Mouse (Mus musculus): ENCODE measurements around the gene Mrpl54.
"Not testable (repeated sequence)": the region's sequence is repeated elsewhere in the genome, so short reads cannot be mapped to it uniquely, and the experiment has no call there.

Mrpl54 gene

DNA sequence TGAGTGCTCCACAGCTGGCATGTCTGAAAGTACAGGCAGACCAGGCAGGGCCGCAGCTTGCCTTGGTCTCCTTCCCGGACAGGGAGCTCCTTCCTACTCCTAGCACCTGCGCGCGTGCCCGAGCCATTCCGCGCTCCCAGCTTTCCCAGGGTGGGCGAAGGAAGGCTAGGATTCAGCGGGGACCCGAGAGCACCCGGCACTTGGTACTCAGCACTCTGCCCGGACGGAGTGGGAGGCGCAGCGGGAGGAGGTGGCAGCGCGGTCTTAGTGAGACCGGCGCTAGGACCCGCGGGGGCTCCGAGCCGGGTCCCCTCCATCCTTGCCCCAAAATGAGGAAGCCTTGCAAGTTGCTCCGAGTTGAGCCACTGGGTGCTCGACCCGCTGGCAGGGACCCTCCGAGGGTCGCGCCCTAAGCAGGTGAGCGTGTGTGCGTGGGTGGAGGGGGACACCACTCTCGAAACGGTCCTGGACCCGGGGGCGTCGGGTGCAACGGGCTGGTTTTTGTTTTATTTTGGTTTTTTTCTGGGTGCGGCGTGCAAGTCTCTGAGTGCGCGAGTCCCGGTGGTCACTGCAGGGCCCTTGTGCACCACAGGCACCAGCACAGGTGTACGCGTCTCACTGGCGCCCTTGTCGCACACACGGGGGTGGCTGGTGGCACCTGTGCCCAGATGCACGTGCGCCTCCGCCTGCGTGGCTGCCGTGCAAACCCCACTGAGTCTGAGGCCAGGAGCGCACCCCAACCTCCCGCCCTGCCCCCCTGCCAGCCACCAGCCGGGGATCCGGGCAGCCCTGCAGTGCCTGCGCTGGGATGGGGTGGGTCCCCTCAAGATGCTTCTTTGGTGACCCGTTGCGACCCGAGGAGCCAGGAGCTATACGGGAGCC is 9.3 kb downstream of the Mrpl54 start:
- peak; percentile 53 to 65 for DNase-seq

DNA sequence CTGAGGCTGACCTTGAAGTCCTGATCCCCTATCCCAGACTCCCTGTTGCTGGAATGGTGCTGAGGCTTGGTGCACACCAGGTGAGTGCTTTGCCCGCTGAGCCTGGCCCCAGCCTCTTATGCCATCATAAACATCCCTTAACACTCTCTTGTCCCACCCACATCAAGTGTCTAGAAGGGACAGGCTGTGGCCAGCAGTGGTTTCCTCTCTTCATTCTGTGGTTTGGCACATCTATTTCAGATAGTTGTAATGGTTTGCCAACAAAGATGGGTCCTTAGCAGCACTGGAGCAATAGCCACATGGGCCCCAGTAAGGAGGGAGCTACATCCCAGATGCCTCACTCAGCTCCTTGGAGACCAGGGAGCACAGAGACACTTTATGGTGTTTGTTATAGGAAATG is 11.8 kb downstream of the Mrpl54 start:
- DNase-seq: no peak

- DNase-seq: peak; percentile 68 to 73
Observed at GRCm38 (mm10) chr10:81252424-81253419, 14.0 kb downstream of the Mrpl54 start, which contains the start of gene Matk. Gene Matk (plus strand): TSS chr10:81252935.

DNA sequence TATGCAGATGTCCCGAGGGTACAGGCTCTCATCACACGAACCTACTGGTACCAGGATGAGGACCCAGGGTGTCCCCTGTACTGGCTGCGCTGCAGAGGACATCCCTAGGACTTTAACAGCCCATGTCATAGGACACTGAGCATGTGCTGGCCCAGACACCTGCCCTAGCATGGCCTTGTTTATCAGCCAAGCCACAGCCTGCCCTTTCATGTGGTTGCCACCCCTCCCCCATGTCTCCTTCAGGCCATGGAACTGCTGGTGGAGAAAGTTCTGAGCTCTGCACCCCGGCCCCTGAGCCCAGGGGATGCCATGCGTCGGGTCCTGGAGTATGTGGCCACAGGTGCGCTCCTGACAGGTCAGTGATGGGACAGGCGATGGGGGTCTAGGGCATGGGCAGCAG is 17.3 kb downstream of the Mrpl54 start:
- DNase-seq: no peak

- DNase-seq: no peak
Observed at GRCm38 (mm10) chr10:81247804-81248203, 18.9 kb downstream of the Mrpl54 start.

- DNase-seq: no peak
Observed at GRCm38 (mm10) chr10:81245166-81245565, 21.6 kb downstream of the Mrpl54 start.

DNA sequence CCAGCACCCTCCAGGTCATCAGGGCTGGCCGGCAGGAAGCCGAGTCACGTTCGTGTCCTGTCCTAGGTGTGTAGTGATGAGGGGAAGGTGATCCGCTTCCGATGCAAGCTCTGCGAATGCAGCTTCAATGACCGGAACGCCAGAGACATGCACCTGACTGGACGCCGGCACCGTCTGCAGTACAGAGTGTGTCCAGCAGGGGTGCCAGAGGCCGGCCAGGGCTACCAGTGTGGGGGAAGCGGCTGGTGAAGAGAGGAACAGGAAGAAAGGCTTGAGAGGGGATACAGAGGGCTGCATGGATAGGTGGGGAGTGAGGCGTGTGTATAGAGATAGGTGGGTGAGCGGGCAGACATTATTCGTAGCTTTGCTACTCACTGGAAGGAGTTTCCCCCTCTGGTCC is 22.1 kb downstream of the Mrpl54 start:
- DNase-seq: peak; percentile 83 to 90

DNA sequence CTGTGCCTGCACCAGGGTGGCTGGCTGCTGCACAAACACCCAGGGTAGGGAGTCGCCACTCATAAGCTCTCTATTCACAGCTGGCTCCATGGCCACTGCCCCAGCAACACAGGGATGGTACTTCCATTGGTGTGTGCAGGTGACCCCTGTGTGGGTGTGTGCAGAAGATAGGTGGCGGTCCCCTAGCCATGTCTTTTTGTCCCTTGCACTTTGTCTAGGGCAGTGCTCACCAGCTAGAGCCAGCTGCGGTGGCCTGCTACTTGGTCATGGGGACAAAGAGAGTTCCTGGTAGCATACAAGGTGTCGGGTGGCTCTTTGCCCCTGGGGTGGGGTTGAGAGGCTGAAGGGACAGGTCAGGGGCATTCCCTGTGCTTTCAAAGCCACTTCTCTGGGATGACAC is 22.6 kb downstream of the Mrpl54 start:
- no peak for DNase-seq

DNA sequence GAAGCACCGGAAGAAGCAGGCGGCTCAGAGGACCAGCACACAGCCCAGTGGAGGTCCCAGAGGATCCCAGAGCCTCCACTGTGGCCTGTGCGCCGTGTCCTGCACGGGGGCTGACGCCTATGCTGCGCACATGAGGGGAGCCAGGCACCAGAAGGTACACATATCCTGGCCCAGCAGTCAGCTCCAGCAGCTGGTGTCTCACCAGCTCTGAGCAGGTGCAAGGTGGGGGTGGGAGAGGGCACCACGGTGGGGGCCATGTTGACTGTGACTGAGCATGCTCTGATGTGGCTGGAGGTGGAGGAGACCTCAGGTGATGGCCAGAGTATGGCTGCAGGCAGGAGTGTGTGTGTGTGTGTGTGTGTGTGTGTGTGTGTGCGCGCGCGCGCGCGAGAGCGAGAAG is 24.7 kb downstream of the Mrpl54 start:
- DNase-seq: no peak

- DNase-seq: peak in 1 of 2 experiments; percentile 68
Observed at GRCm38 (mm10) chr10:81240876-81241275, 25.9 kb downstream of the Mrpl54 start.

DNA sequence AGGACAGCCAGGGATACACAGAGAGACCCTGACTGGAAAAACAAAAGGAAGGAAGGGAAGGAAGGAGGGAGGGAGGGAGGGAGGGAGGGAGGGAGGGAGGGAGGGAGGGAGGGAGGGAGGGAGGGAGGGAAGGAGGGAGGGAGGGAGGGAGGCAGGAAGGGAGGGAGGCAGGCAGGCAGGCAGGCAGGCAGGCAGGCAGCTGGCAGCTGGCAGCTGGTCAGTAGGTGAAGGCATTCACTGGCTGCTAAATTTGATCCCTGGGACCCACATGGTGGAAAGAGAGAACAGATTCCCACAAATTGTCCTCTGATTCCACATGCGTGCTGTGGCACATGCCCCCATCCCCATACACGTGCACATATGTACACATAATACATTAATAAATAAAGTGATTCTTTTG is 28.1 kb downstream of the Mrpl54 start:
- no peak for DNase-seq

DNA sequence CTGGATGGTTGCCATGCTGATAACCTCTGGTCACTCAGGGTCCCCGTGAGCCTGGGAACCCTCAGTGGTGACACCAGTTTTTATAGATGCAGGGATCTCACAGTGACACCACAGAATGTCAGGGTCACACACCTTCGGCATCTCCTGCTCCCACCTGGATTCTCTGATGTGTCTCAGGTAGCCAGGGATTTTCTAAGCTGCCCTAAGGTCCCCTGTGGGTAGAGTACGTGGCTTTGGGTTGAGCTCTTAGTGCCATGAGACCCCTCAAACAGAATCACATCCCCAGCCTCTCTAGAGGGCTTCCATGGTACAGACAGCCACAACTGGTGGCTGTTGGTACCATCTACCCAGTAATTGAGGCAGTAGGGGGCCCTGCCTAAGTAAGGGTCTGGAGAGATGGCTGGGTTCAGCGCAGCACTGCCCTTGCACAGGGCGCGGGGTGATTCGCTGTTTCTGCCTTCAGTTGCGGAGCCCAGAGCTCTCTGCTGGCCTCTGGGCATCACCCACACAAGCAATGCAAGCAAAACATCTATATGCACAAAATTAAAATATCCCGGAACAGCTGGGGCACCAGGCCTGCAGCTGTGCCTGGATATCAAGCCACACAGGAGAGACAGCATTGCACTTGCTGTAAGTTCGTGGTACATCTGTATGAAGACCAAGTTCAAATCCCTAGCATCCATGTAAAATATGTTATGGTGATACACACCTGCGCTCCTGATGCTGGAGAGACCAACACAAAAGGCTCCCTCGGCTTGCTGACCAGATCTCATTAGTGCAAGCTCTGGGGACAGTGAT is 30.1 kb downstream of the Mrpl54 start:
- DNase-seq: no peak

- no peak for DNase-seq
Observed at GRCm38 (mm10) chr10:81234206-81234605, 32.5 kb downstream of the Mrpl54 start.

DNA sequence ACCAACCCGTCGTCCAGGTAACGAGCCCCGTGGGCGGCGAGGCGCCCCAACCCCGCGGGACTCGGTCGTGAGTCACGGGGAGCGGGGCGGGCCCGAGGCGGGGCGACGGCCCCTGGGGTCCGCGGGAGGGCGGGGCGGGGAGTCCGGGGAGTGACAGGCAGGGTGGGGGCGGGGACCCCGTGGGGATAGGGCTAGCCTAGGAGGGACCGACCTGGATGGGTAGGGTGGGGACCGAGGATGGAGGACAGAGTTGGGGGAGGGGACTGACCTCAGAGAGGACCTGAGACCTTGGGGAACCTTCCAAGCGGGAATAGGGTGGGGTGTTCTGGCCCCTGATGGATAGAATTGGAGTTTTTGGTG is 33.5 kb downstream of the Mrpl54 start:
- DNase-seq: no peak

GRCm38 (mm10) chr10:81232580-81233225 is 34.0 kb downstream of the Mrpl54 start, which contains the start of gene Zfr2:
Gene Zfr2 (plus strand): TSS chr10:81233155.
- DNase-seq: peak; percentile 96 to 97

DNA sequence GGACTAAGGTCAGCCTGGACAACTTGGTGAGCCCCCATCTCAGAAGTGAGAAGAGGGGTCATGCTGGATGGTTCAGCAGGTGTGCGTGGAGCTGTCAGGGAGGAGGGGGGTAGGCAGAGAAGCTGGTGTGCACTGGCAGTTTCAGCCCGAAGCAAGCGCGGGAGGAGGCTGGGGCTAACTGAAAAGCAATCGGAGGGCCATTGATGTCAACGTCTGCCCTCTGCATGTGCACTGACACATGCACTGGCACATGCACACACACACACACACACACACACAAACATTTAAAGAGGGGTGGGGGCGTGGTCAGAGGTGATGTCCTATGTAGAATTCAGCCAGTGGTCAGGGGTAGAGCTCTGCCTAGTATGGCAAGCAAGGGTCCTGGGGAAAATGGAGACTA is 35.3 kb downstream of the Mrpl54 start:
- DNase-seq: peak in 1 of 2 experiments; percentile 31

DNA sequence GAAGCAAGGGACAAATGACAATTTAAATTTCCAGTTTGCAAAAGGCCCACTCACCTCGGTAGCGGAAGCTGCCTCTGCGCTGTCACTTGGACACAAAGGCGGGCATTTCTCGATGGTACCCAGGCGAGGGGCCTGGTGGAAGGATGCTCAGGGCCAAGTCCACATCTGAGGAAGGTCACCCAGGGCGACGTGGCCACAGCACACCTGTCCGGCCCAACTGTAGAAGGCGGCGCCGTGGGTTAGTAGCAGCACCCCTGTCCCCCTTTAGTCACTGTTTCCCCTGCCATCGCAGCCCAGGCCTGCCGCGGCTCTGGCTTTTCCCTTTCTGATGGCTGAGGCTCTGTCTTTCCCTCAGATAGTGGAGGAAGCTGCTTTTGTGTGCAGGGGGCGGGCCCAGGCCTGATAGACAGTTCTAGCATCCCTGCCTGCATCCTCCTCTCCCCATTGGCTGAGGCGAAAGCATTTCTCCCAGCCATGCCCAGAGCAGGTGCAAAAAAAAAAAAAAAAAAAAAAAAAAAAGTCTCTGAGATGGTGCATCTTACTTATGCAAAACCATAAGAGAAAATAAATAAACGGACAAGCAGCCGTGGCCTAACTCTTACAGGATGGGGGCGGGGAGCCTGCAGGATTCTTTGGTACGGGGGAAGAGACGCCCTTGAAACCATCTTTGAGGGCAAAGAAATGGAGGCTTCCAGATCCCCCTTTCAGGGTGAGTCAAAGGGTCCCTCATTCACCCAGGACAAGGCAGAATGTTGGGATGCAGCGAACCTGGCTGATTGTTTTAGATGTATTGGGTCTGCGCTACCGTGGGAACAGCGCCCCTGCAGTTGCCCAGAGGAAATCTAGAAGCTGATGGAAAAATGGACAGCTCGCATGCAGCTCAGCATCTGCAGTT is 36.0 kb downstream of the Mrpl54 start, which contains the start of gene Atcay:
Atcay (minus strand) TSS at position 396 of the 895 bp plus-strand sequence.
- peak; percentile 85 to 92 for DNase-seq

DNA sequence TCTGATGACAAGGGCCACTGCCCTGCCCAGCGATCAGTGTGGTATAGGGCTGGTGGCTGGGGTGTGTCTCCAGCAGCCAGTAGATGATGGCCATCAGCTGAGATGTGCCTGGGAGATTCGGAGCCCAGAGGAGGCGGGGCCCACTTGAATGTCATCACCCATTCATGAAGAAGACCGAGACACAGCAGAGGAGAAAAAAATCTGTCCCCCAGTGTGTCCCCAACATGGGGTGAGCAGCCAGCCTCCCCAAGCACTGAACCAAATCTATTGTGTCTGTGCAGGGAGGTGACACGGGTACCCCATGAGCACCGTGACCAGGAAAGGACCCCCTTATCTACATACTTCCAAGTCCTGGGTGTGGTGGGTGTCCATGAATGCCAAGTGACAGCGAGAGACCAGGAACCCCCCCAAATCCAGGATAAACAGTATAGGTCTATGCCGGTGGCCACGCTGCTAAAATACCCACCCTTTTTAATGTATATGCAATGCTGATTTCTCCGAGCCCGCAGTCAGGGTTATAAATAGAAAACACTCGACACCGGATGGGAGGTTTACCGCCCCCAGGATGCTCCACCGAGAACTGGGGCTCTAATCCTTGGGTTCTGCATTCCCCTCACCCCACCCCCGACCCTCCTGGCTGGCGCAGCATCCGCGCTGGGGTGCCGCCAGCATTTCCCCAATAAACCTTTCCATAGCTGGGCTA is 36.8 kb downstream of the Mrpl54 start:
- DNase-seq: peak; percentile 51 to 66

DNA sequence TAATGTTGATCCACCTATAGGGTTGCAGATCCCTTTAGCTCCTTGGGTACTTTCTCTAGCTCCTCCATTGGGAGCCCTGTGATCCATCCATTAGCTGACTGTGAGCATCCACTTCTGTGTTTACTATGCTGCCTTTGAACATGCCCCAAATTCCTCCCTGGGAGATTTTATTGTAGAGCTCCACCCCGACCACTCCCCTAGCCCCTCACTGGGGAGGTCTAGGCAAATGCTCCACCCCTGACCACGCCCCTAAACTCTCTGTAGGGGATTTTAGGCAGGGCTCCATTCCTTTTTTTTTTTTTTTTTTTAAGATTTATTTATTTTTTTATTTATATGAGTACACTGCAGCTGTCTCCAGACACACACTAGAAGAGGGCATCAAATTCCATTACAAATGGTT is 43.0 kb downstream of the Mrpl54 start:
- DNase-seq: not testable (repeated sequence)

DNA sequence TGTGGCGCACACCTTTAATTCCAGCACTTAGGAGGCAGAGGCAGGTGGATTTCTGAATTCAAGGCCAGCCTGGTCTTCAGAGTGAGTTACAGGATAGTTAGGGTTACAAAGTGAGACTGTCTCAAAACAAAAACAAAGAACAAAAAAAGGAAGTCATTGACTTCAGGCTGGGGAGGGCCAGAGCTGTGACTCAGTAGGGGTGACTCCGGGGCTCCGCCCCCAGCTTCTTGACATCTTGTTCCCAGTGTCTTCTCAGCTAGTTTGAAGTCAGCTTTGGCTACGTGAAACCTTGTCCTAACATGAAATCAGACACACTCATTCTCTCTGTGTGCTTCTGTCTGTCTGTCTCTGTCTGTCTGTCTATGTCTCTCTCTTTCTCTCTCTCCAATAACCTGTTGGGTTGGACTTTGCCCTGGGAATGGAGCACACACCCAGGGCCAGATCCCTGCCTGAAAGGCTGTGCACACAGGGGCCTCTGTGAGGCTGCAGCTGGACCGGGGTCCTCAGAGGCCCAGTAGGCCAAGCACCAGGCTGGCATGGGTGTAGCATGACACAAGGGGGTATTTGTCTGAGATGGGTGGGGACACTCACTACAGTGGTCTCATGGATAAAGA is 45.2 kb downstream of the Mrpl54 start:
- no peak for DNase-seq
